Mouse (Mus musculus) lung, adult 2 months (tissue): ENCODE measurements around the gene 1700016D06Rik.

Experiments used
- CTCF ChIP-seq: fragments of 200-500 bp; IDR thresholded peaks from 2 replicates; pipeline ENCODE4 v1.5.1; 2011; ENCODE audit warnings: mild to moderate bottlenecking, low read length, control low read depth; ENCODE audit not compliant: insufficient read depth
- POLR2A ChIP-seq: fragments of 200-500 bp; IDR thresholded peaks from 2 replicates; pipeline ENCODE4 v1.6.1; 2011; ENCODE audit warnings: low read depth, mild to moderate bottlenecking, control low read depth, low read length, borderline replicate concordance; ENCODE audit errors: extremely low read depth

- no peak for TF ChIP-seq CTCF
- no peak for TF ChIP-seq POLR2A
Observed at GRCm38 (mm10) chr8:11740857-11741256, 40.0 kb upstream of the 1700016D06Rik start.
